Mouse (Mus musculus): ENCODE results near the gene Pkig. TPM values are rescaled to one million over a fixed set of nuclear protein-coding genes. Genes with fewer than 3 reads are reported as not detected.

Gene Pkig
- polyA plus RNA-seq, 1 experiment = 20.2 TPM

DNA sequence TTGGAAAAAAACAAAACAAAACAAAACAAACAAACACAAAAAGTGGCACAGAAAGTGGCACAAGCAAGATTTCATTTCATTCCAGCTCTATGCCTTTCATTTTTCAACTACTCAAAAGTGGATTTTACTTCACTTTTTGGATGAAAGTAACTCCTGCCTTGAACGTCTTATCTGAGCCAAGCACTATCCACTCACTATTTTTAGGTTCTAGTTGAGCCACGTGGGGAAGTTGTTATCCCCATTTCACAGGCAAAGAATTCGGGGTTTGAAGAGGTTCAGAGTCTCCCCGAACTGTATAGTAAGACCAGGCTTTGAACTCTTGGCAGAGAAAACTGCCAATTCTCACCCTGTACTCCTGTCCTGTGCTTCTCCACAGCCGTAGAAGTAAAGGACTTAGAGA, 50.1 kb downstream of the Pkig start:
- TF ChIP-seq CTCF (IDR thresholded peaks at IDR 0.05; ENCODE audit: low read depth, low read length) (no peak), POLR2A (IDR thresholded peaks at IDR 0.05; ENCODE audit: insufficient read depth, low read length) (no peak), EP300 (IDR thresholded peaks at IDR 0.05; ENCODE audit: insufficient read depth, low read depth, low read length) (no peak)
- Histone ChIP-seq H3K36me3 (ENCODE audit: control insufficient read depth, insufficient read depth, low read length, poor library complexity, severe bottlenecking) (no peaks in the 10 kb centered on the region), H3K9ac (ENCODE audit: low read depth, poor library complexity, severe bottlenecking) (no peak overlapping the region), H3K9me3 (replicated peaks; ENCODE audit: control insufficient read depth, insufficient read depth, low read length, poor library complexity, severe bottlenecking) (no peaks in the 10 kb centered on the region), H3K27ac (ENCODE audit: insufficient read depth, low read length) (no peak overlapping the region), H3K4me1 (ENCODE audit: control insufficient read depth, insufficient read depth, low read length) (no peaks in the 10 kb centered on the region), H3K27me3 (ENCODE audit: control insufficient read depth, insufficient read depth, low read length, poor library complexity, severe bottlenecking) (no peaks in the 10 kb centered on the region), H3K4me3 (ENCODE audit: low read depth, low read length) (no peak overlapping the region)

DNA sequence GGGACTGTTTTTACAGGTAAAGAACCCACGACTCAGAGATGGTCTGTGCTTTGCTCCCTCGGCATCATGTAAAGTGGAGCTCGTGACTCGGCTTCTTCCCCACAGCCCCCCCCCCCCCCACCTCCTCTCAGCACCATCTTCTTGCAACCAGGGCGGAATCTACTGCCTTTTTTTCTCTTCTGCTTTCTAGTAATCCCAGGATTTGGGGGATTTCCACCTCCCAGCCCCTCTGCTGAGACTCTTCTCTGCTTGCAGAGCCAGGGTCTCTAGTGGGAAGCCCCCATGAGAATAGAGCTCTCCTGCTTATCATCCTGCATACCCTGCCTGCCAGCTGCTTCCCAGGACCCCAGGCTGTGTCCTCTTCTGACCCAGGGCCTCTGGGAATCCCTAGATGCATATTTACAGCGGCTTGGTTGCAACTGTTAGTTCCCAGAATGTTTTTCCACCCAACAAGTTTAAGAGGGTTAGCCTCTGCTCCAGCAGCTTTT, 50.6 kb downstream of the Pkig start:
- no peaks in the 10 kb centered on the region for H3K36me3 ChIP-seq (ENCODE audit: control insufficient read depth, insufficient read depth, low read length, poor library complexity, severe bottlenecking)
- no peaks in the 10 kb centered on the region for H3K9me3 ChIP-seq (replicated peaks; ENCODE audit: control insufficient read depth, insufficient read depth, low read length, poor library complexity, severe bottlenecking)
- no peak overlapping the region for H3K4me3 ChIP-seq (ENCODE audit: low read depth, low read length)
- TF ChIP-seq EP300 (IDR thresholded peaks at IDR 0.05; ENCODE audit: insufficient read depth, low read depth, low read length) = no peak
- no peak for TF ChIP-seq POLR2A (IDR thresholded peaks at IDR 0.05; ENCODE audit: insufficient read depth, low read length)
- no peak for TF ChIP-seq CTCF (IDR thresholded peaks at IDR 0.05; ENCODE audit: low read depth, low read length)
- H3K9ac ChIP-seq (ENCODE audit: low read depth, poor library complexity, severe bottlenecking) = no peak overlapping the region
- H3K27me3 ChIP-seq (ENCODE audit: control insufficient read depth, insufficient read depth, low read length, poor library complexity, severe bottlenecking) = no peaks in the 10 kb centered on the region
- H3K27ac ChIP-seq (ENCODE audit: insufficient read depth, low read length) = no peak overlapping the region
- H3K4me1 ChIP-seq (ENCODE audit: control insufficient read depth, insufficient read depth, low read length) = no peaks in the 10 kb centered on the region

DNA sequence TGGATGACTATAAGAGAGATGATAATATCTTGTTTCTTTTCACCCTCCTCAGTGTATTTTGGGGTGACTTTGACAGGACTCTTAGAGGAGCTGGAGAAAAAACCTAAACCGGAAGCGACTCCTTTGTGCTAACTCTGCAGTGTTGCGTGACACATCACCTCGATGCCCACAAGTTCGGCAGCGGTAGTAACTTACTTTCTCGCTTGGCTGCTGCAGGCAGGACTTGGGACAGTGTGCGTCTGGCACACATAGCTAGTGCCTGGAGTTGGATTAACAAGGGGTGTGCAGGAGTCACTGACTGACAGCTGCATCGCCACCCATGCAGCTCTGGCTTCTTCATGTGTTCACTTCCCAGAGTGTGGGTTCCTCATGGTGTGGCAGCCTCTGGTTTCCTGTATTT, 51.8 kb downstream of the Pkig start:
- TF ChIP-seq CTCF (IDR thresholded peaks at IDR 0.05; ENCODE audit: low read depth, low read length) (no peak), EP300 (IDR thresholded peaks at IDR 0.05; ENCODE audit: insufficient read depth, low read depth, low read length) (no peak), POLR2A (IDR thresholded peaks at IDR 0.05; ENCODE audit: insufficient read depth, low read length) (no peak)
- H3K9me3 ChIP-seq (replicated peaks; ENCODE audit: control insufficient read depth, insufficient read depth, low read length, poor library complexity, severe bottlenecking) = no peaks in the 10 kb centered on the region
- H3K27ac ChIP-seq (ENCODE audit: insufficient read depth, low read length) = no peak overlapping the region
- no peak overlapping the region for H3K9ac ChIP-seq (ENCODE audit: low read depth, poor library complexity, severe bottlenecking)
- no peaks in the 10 kb centered on the region for H3K27me3 ChIP-seq (ENCODE audit: control insufficient read depth, insufficient read depth, low read length, poor library complexity, severe bottlenecking)
- H3K4me3 ChIP-seq (ENCODE audit: low read depth, low read length) = no peak overlapping the region
- no peaks in the 10 kb centered on the region for H3K36me3 ChIP-seq (ENCODE audit: control insufficient read depth, insufficient read depth, low read length, poor library complexity, severe bottlenecking)
- H3K4me1 ChIP-seq (ENCODE audit: control insufficient read depth, insufficient read depth, low read length) = no peaks in the 10 kb centered on the region

DNA sequence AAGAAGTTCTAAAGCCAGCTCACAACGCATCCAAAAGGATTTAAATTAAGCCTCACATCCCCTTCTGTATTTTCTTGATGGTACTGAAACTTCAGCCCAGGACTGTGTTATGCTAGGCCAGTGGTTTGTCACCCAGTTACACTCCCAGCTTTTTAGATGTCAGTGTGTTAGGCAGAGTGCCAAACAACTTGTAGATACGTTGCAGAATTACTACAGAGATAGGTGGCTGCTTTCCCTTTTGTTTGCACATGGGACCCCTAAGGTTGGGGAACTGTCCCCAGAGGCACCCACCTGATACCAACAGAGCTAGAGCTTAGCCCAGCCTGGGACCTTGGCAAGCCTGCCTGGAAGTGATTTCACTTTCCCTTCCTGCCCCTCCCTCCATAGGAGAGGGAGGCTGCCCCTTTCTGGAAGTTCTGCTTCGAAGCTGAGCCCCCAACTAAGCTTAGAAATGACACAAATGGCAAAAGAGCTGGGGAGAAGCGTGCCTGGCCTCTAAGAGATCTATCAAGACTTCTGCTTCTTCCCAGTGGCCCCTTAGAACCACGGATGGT, 52.5 kb downstream of the Pkig start:
- H3K27me3 ChIP-seq (ENCODE audit: control insufficient read depth, insufficient read depth, low read length, poor library complexity, severe bottlenecking) = no peaks in the 10 kb centered on the region
- H3K36me3 ChIP-seq (ENCODE audit: control insufficient read depth, insufficient read depth, low read length, poor library complexity, severe bottlenecking) = no peaks in the 10 kb centered on the region
- no peak overlapping the region for H3K27ac ChIP-seq (ENCODE audit: insufficient read depth, low read length)
- H3K4me3 ChIP-seq (ENCODE audit: low read depth, low read length) = no peak overlapping the region
- no peak overlapping the region for H3K9ac ChIP-seq (ENCODE audit: low read depth, poor library complexity, severe bottlenecking)
- no peaks in the 10 kb centered on the region for H3K4me1 ChIP-seq (ENCODE audit: control insufficient read depth, insufficient read depth, low read length)
- TF ChIP-seq CTCF (IDR thresholded peaks at IDR 0.05; ENCODE audit: low read depth, low read length) (no peak), POLR2A (IDR thresholded peaks at IDR 0.05; ENCODE audit: insufficient read depth, low read length) (no peak), EP300 (IDR thresholded peaks at IDR 0.05; ENCODE audit: insufficient read depth, low read depth, low read length) (no peak)
- H3K9me3 ChIP-seq (replicated peaks; ENCODE audit: control insufficient read depth, insufficient read depth, low read length, poor library complexity, severe bottlenecking) = no peaks in the 10 kb centered on the region

DNA sequence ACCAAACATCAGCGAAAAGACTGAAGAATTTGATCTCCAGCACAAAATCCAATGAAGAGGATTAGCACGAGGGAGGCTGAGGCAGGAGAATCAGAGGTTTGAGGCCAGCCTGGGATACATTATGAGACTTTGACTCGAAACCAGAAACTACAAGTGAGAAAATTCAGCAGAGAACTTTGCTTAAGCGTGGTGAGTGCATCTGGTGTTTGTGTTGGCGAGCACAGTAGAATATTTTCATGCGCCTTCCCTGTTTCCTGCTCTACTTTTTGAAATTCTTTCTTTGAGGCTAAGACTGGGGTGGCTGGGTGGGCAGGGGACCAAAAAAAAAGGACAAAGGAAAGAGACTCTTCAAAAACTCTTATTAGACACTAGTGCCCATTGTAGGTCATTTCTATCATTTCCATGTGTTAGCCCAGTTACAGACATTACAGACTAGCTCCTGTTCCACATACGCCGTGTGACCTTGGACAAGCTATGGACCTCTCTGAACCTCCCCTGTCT, 53.2 kb downstream of the Pkig start:
- H3K9ac ChIP-seq (ENCODE audit: low read depth, poor library complexity, severe bottlenecking) = no peak overlapping the region
- H3K4me1 ChIP-seq (ENCODE audit: control insufficient read depth, insufficient read depth, low read length) = no peaks in the 10 kb centered on the region
- no peaks in the 10 kb centered on the region for H3K36me3 ChIP-seq (ENCODE audit: control insufficient read depth, insufficient read depth, low read length, poor library complexity, severe bottlenecking)
- TF ChIP-seq POLR2A (IDR thresholded peaks at IDR 0.05; ENCODE audit: insufficient read depth, low read length) (no peak), EP300 (IDR thresholded peaks at IDR 0.05; ENCODE audit: insufficient read depth, low read depth, low read length) (no peak), CTCF (IDR thresholded peaks at IDR 0.05; ENCODE audit: low read depth, low read length) (no peak)
- H3K9me3 ChIP-seq (replicated peaks; ENCODE audit: control insufficient read depth, insufficient read depth, low read length, poor library complexity, severe bottlenecking) = no peaks in the 10 kb centered on the region
- no peak overlapping the region for H3K27ac ChIP-seq (ENCODE audit: insufficient read depth, low read length)
- no peaks in the 10 kb centered on the region for H3K27me3 ChIP-seq (ENCODE audit: control insufficient read depth, insufficient read depth, low read length, poor library complexity, severe bottlenecking)
- no peak overlapping the region for H3K4me3 ChIP-seq (ENCODE audit: low read depth, low read length)

DNA sequence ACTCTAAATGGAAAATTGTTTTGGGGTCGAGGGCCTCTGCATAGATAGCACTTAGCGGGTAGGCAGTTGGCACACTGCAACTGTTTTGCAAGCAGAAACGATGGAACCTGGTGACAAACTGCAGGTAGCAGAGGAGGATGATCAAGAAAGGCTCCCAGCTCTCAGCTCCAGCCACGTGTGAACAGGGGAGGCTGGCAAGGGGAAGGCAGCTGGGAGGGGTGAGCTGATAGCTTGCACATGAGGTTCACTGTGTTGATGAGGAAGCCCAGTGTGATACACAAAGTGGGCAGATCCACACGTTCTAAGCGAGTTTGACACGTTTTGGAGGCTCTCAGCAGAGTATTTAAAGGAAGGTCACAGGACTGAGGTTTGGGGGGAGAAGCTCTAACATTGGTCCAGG, 54.3 kb downstream of the Pkig start:
- no peaks in the 10 kb centered on the region for H3K9me3 ChIP-seq (replicated peaks; ENCODE audit: control insufficient read depth, insufficient read depth, low read length, poor library complexity, severe bottlenecking)
- no peak overlapping the region for H3K4me3 ChIP-seq (ENCODE audit: low read depth, low read length)
- no peaks in the 10 kb centered on the region for H3K36me3 ChIP-seq (ENCODE audit: control insufficient read depth, insufficient read depth, low read length, poor library complexity, severe bottlenecking)
- H3K27ac ChIP-seq (ENCODE audit: insufficient read depth, low read length) = no peak overlapping the region
- no peak overlapping the region for H3K9ac ChIP-seq (ENCODE audit: low read depth, poor library complexity, severe bottlenecking)
- no peaks in the 10 kb centered on the region for H3K4me1 ChIP-seq (ENCODE audit: control insufficient read depth, insufficient read depth, low read length)
- H3K27me3 ChIP-seq (ENCODE audit: control insufficient read depth, insufficient read depth, low read length, poor library complexity, severe bottlenecking) = no peaks in the 10 kb centered on the region
- TF ChIP-seq EP300 (IDR thresholded peaks at IDR 0.05; ENCODE audit: insufficient read depth, low read depth, low read length) = no peak
